Mouse (Mus musculus) limb, embryonic 15.5 days (tissue): ENCODE results near the gene Cacna2d3. TPM values are rescaled to one million over a fixed set of nuclear protein-coding genes. Genes with fewer than 3 reads are reported as not detected.

Experiments used
- ATAC-seq: fragments of 200-750 bp; cut with Nextera tagmentation; 2 replicates; pipeline ENCODE4 v1.8.0; 2017; ENCODE audit warnings: low read depth, moderate TSS enrichment; ENCODE audit not compliant: insufficient number of reproducible peaks, low FRiP score, low TSS enrichment
- H3K27ac ChIP-seq: fragments of 300-500 bp; sonication (generic); 2 replicates; pipeline ENCODE4 v1.5.1; 2015; ENCODE audit warnings: moderate library complexity, mild to moderate bottlenecking, inconsistent platforms
- H3K27me3 ChIP-seq: fragments of 300-500 bp; sonication (generic); 2 replicates; pipeline ENCODE4 v1.6.1; 2015; ENCODE audit warnings: inconsistent platforms
- H3K36me3 ChIP-seq: fragments of 300-500 bp; sonication (generic); 2 replicates; pipeline ENCODE4 v1.6.1; 2015; ENCODE audit warnings: inconsistent platforms
- H3K4me1 ChIP-seq: fragments of 300-500 bp; sonication (generic); 2 replicates; pipeline ENCODE4 v1.6.1; 2015; ENCODE audit warnings: inconsistent platforms
- H3K4me2 ChIP-seq: fragments of 300-500 bp; sonication (generic); 2 replicates; pipeline ENCODE4 v1.6.1; 2015; ENCODE audit warnings: mild to moderate bottlenecking, inconsistent platforms
- H3K4me3 ChIP-seq: fragments of 300-500 bp; sonication (generic); 2 replicates; pipeline ENCODE4 v1.5.1; 2015; ENCODE audit warnings: mild to moderate bottlenecking, inconsistent platforms
- H3K9ac ChIP-seq: fragments of 300-500 bp; sonication (generic); 2 replicates; pipeline ENCODE4 v1.6.1; 2015; ENCODE audit warnings: inconsistent platforms
- H3K9me3 ChIP-seq: fragments of 300-500 bp; sonication (generic); 2 replicates; pipeline ENCODE4 v1.6.1; 2016; ENCODE audit warnings: inconsistent platforms
- WGBS: fragments of 180-500 bp; shearing (Covaris S2); methylation state at CpG from one replicate; pipeline ENCODE4 v1.1.7; 2015; 5-methylcytosine and 5-hydroxymethylcytosine counted together
- polyA plus RNA-seq: library from polyadenylated mRNA; unstranded; fragments of >200 nt; fragmentation: Nextera tagmentation; extraction: Ambion mirVana; gene quantifications from 2 replicates; pipeline ENCODE4 v1.2.1, GENCODE M21; 2015

The Cacna2d3 gene
- polyA plus RNA-seq, 1 experiment from 2014 or later = 7.2 TPM

DNA sequence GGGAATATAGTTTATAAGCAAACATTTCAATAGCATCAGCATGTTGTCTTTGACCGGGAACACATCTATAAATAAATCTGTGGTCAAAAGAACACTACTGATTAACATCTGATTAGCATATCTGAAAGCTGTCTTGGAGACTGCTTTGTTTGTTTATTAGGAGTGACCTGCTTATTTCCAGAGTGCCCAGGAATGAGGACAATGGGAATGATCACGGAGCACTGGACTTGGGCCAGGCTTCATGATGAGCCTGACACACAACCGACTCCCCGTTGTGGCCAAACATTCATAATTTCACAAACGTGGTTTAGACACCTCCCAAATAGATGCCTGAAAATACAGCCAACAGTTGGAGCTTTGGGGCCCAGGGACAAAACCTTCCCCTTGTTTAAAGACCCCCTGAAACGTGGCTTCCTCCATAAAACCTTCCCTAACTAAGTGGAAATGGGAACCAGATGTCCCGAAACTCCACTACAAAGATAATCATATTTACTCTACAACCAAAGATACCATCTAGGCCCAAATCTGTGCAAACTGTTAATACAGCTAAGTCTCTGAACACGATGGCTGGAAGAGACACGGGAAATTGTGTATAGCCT is 607.7 kb downstream of the Cacna2d3 start:
- no peak for ATAC-seq
- WGBS = 33% methylated on average over 9 of the region's 9 CpGs
- Histone ChIP-seq H3K9ac (no peak overlapping the region), H3K4me2 (no peak overlapping the region), H3K27me3 (no peaks in the 10 kb centered on the region), H3K36me3 (no peaks in the 10 kb centered on the region), H3K4me3 (no peak overlapping the region), H3K9me3 (no peaks in the 10 kb centered on the region), H3K27ac (0 out of 2 replicates have a peak overlapping the region, but pooled peaks have one; percentile 22), H3K4me1 (peaks cover 10% of the 10 kb centered on the region; the same call in 1 of the 2 replicates)

- no peak for ATAC-seq
These were observed 610.0 kb downstream of the Cacna2d3 start for GRCm38 (mm10) chr14:29111666-29112065.

GRCm38 (mm10) chr14:29110351-29111091 is 611.1 kb downstream of the Cacna2d3 start:
- Histone ChIP-seq H3K4me2 (no peak overlapping the region), H3K4me1 (peaks cover 11% of the 10 kb centered on the region; the same call in 1 of the 2 replicates), H3K9me3 (no peaks in the 10 kb centered on the region), H3K27ac (no peak overlapping the region), H3K27me3 (no peaks in the 10 kb centered on the region), H3K36me3 (no peaks in the 10 kb centered on the region), H3K9ac (no peak overlapping the region), H3K4me3 (no peak overlapping the region)
- WGBS = 65% methylated on average over 9 of the region's 9 CpGs
- no peak for ATAC-seq

More at GRCm38 (mm10) chr14:29111666-29112065, 610.0 kb downstream of the Cacna2d3 start:
- Histone ChIP-seq H3K27me3 (no peaks in the 10 kb centered on the region), H3K4me3 (no peak overlapping the region), H3K9ac (no peak overlapping the region), H3K36me3 (no peaks in the 10 kb centered on the region), H3K4me2 (no peak overlapping the region), H3K27ac (no peak overlapping the region), H3K4me1 (peaks cover 10% of the 10 kb centered on the region; the same call in 1 of the 2 replicates), H3K9me3 (no peaks in the 10 kb centered on the region)
- WGBS = 65% methylated on average over 6 of the region's 6 CpGs

GRCm38 (mm10) chr14:29107464-29107863 is 614.2 kb downstream of the Cacna2d3 start:
- H3K9me3 ChIP-seq = no peaks in the 10 kb centered on the region
- H3K4me3 ChIP-seq = no peak overlapping the region
- no peaks in the 10 kb centered on the region for H3K36me3 ChIP-seq
- H3K27ac ChIP-seq = no peak overlapping the region
- H3K4me1 ChIP-seq = peaks cover 8% of the 10 kb centered on the region
- no peak for ATAC-seq
- no peak overlapping the region for H3K4me2 ChIP-seq
- H3K9ac ChIP-seq = no peak overlapping the region
- no peaks in the 10 kb centered on the region for H3K27me3 ChIP-seq
- WGBS = 65% methylated on average over 5 of the region's 5 CpGs

DNA sequence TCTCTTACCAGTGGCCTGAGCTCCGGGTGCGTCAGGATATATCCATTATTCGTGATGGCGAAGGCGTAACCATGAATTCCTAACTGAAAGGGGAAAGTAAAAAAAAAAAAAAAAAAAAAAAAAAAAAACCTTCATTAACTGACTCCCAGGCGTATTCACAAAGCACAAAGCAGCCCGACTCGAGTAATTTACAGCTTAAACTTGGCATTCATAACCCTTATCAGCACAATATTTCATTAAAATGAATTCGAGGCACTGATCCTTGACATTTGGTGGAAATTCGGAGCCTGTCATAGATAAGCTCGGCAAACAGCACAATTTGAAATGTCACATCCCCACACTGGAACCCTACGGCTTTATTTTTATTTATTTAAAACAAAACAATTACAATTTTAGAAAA is 623.9 kb downstream of the Cacna2d3 start:
- H3K9me3 ChIP-seq = no peaks in the 10 kb centered on the region
- no peak for ATAC-seq
- WGBS = 66% methylated on average over 12 of the region's 12 CpGs

GRCm38 (mm10) chr14:29095431-29095830 is 626.2 kb downstream of the Cacna2d3 start:
- H3K36me3 ChIP-seq = no peaks in the 10 kb centered on the region
- no peaks in the 10 kb centered on the region for H3K9me3 ChIP-seq
- H3K9ac ChIP-seq = no peak overlapping the region
- no peak overlapping the region for H3K4me3 ChIP-seq
- H3K27me3 ChIP-seq = peaks cover 7% of the 10 kb centered on the region
- WGBS = 83% methylated on average over 5 of the region's 5 CpGs
- ATAC-seq = no peak
- H3K27ac ChIP-seq = no peak overlapping the region
- H3K4me1 ChIP-seq = peaks cover 11% of the 10 kb centered on the region; the same call in 1 of the 2 replicates
- H3K4me2 ChIP-seq = no peak overlapping the region

More for the DNA sequence above, 623.9 kb downstream of the Cacna2d3 start:
- Histone ChIP-seq H3K4me1 (peaks cover 13% of the 10 kb centered on the region), H3K4me3 (no peak overlapping the region), H3K9ac (no peak overlapping the region), H3K36me3 (no peaks in the 10 kb centered on the region), H3K27ac (no peak overlapping the region), H3K4me2 (no peak overlapping the region), H3K27me3 (no peaks in the 10 kb centered on the region; the same call in 1 of the 2 replicates)

GRCm38 (mm10) chr14:29090074-29090473 is 631.6 kb downstream of the Cacna2d3 start:
- WGBS = 3% methylated on average over 5 of the region's 5 CpGs
- Histone ChIP-seq H3K9ac (no peak overlapping the region), H3K27ac (no peak overlapping the region), H3K9me3 (no peaks in the 10 kb centered on the region), H3K4me2 (no peak overlapping the region), H3K36me3 (no peaks in the 10 kb centered on the region), H3K27me3 (peaks cover 17% of the 10 kb centered on the region; the same call in 1 of the 2 replicates), H3K4me3 (no peak overlapping the region), H3K4me1 (peaks cover 11% of the 10 kb centered on the region; the same call in 1 of the 2 replicates)
- ATAC-seq = 0 out of 2 replicates have a peak, but pooled peaks have one; percentile 58

DNA sequence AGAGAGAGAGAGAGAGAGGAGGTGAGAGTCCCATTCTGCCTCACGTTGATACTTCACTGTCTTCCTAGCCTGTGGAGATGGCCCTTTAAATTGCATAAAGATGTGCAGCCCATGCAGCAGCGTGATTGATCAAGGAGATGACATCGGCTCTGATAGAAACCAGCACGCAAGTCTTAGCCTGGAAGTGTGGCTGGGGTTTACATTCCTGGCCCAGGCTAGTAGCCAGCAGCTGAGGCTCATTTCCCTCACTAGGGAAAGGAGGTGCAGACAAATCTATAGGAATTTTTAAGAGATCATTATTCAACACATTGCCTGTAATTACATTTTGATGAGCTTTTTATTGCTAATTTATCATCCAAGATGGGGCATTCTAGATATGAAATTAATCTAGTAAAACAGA is 635.1 kb downstream of the Cacna2d3 start:
- no peaks in the 10 kb centered on the region for H3K9me3 ChIP-seq
- H3K27me3 ChIP-seq = peaks cover 17% of the 10 kb centered on the region; the same call in 1 of the 2 replicates
- WGBS = 25% methylated on average over 4 of the region's 4 CpGs
- H3K4me1 ChIP-seq = peaks cover 11% of the 10 kb centered on the region; the same call in 1 of the 2 replicates
- ATAC-seq = no peak
- H3K4me3 ChIP-seq = no peak overlapping the region
- H3K4me2 ChIP-seq = no peak overlapping the region
- no peaks in the 10 kb centered on the region for H3K36me3 ChIP-seq
- no peak overlapping the region for H3K27ac ChIP-seq
- H3K9ac ChIP-seq = no peak overlapping the region

- no peak for ATAC-seq
- whole genome bisulfite sequencing = 48% methylated on average over 7 of the region's 7 CpGs
These were observed 636.0 kb downstream of the Cacna2d3 start for GRCm38 (mm10) chr14:29085493-29086159.

DNA sequence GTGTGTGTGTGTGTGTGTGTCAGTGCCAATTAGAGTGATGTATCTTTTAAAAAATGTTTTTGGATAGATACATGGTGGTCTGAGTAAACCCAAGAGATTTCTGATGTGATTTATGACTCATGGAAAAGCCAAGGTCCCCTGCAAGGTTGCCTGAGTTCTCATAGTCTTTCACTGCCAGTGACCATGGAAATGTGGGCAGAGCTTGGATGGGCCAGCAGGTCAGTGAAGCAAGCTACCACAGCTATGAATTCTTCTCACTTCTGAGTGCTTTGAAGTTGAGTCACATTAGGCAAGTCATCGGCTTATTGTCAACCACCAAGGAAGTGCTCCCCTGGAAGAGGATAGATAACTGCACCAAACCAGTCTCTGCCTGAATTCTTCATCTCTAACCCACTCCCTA is 639.5 kb downstream of the Cacna2d3 start:
- ATAC-seq = no peak

More at GRCm38 (mm10) chr14:29085493-29086159, 636.0 kb downstream of the Cacna2d3 start:
- Histone ChIP-seq H3K4me3 (no peak overlapping the region), H3K36me3 (no peaks in the 10 kb centered on the region), H3K9me3 (no peaks in the 10 kb centered on the region), H3K4me1 (peaks cover 9% of the 10 kb centered on the region; the same call in 1 of the 2 replicates), H3K4me2 (no peak overlapping the region), H3K27me3 (peaks cover 11% of the 10 kb centered on the region; the same call in 1 of the 2 replicates), H3K9ac (no peak overlapping the region), H3K27ac (no peak overlapping the region)

DNA sequence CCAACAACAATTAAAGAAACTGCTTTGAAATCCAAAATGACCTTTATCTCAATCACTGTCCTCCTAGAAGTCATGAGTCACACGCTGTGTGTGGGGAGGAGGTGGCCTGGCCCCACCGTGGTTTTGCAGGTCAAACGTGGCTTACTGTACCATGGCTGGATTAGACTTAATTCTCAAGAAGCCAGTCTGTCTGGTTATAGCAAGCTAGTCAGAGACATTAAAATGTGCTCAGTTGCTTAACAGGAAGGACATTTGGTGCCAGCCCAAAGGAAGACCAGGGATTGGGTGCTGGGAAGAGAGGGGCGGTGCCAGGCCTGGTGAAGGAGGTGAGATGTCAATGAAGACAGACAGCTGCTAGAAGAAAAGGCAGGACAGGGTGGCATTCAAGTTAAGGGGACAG is 641.0 kb downstream of the Cacna2d3 start:
- ATAC-seq = no peak
- no peak overlapping the region for H3K27ac ChIP-seq
- 59% methylated on average over 4 of the region's 4 CpGs for whole genome bisulfite sequencing
- H3K36me3 ChIP-seq = no peaks in the 10 kb centered on the region
- H3K4me2 ChIP-seq = no peak overlapping the region
- H3K4me1 ChIP-seq = peaks cover 4% of the 10 kb centered on the region; the same call in 1 of the 2 replicates
- H3K9me3 ChIP-seq = no peaks in the 10 kb centered on the region
- no peaks in the 10 kb centered on the region for H3K27me3 ChIP-seq
- H3K4me3 ChIP-seq = no peak overlapping the region
- no peak overlapping the region for H3K9ac ChIP-seq

More for the DNA sequence above, 639.5 kb downstream of the Cacna2d3 start:
- Histone ChIP-seq H3K4me1 (peaks cover 7% of the 10 kb centered on the region; the same call in 1 of the 2 replicates), H3K4me3 (no peak overlapping the region), H3K27ac (no peak overlapping the region), H3K36me3 (no peaks in the 10 kb centered on the region), H3K27me3 (0 out of 2 replicates have a peak, but pooled peaks cover 2% of the 10 kb centered on the region), H3K4me2 (no peak overlapping the region), H3K9ac (no peak overlapping the region), H3K9me3 (no peaks in the 10 kb centered on the region)
- WGBS = 94% methylated on average over 1 of the region's 1 CpGs
